ENCODE assay signal across 12 mouse cellular contexts in genomic region chr10:59358744-59359143, GRCm38 (mm10). TPM values are rescaled to one million over a fixed set of nuclear protein-coding genes. Genes with fewer than 3 reads are reported as not detected.
DNase-seq lines count a peak whose midpoint lies in the region; TF ChIP-seq lines count a peak whose summit lies in the region.
"Had no signal": no experiment of that assay in that cellular context is flagged by ENCODE, and none has a peak within 500 bp of the region (broad histone marks: within the 10 kb centered on the region; RNA-seq: fewer than 3 reads in every experiment).

No protein-coding gene starts in this region.

- H3K27ac ChIP-seq in heart, embryonic 10.5 days, result no peak overlapping the region
- no peak overlapping the region for H3K27ac ChIP-seq in olfactory bulb, adult 2 months (ENCODE audit: insufficient read depth, low read depth, low read length)
- H3K27ac ChIP-seq: neural tube, embryonic 13.5 days had no signal

- TF ChIP-seq CTCF in lung, adult 2 months (IDR thresholded peaks at IDR 0.05; ENCODE audit: insufficient read depth, low read length), result peak; percentile 32; the same call in 1 of the 2 replicates
- TF ChIP-seq CTCF in olfactory bulb, adult 2 months (IDR thresholded peaks at IDR 0.05; ENCODE audit: insufficient read depth, low read depth, low read length), result 0 out of 2 replicates have a peak, but pooled peaks have one; percentile 13

- H3K4me3 ChIP-seq in heart, embryonic 10.5 days, result no peak overlapping the region
- H3K4me3 ChIP-seq in lung, adult 2 months (replicated peaks; ENCODE audit: extremely low read depth, low read depth, low read length), result no peak overlapping the region
- no peak overlapping the region for H3K4me3 ChIP-seq in olfactory bulb, adult 2 months (ENCODE audit: insufficient read depth, low read depth, low read length)
- H3K4me3 ChIP-seq: megakaryocyte, embryonic 14.5 days; neural tube, embryonic 13.5 days had no signal

- peak; percentile 45 for DNase-seq in heart, adult 11 months
- no peak for DNase-seq in heart, embryonic 10.5 days (ENCODE audit: low spot score)
- no peak for DNase-seq in lung, adult 2 months
- DNase-seq in lung, postnatal 14 days, result no peak
- DNase-seq in Muller cell, postnatal 12 days (ENCODE audit: inconsistent ontology term), result peak; percentile 8
- DNase-seq in neural tube, embryonic 10.5 days (ENCODE audit: extremely low spot score, low spot score), result no peak
- DNase-seq in thymus, postnatal 0 days (ENCODE audit: low spot score), result no peak
- DNase-seq: right cerebral cortex, postnatal 4 days had no signal

- 88% methylated on average over 4 of the region's 4 CpGs for WGBS in heart, embryonic 10.5 days
- 80% methylated on average over 4 of the region's 4 CpGs for WGBS in lung, adult 2 months
- 90% methylated on average over 4 of the region's 4 CpGs for WGBS in olfactory bulb, adult 2 months

- no peaks in the 10 kb centered on the region for H3K9me3 ChIP-seq in heart, embryonic 10.5 days
- H3K9me3 ChIP-seq: megakaryocyte, embryonic 14.5 days; neural tube, embryonic 13.5 days had no signal

- H3K4me1 ChIP-seq in heart, embryonic 10.5 days, result no peaks in the 10 kb centered on the region
- no peaks in the 10 kb centered on the region; the same call in 1 of the 2 replicates for H3K4me1 ChIP-seq in lung, adult 2 months (ENCODE audit: control insufficient read depth, insufficient read depth, low read length)
- H3K4me1 ChIP-seq in olfactory bulb, adult 2 months (ENCODE audit: control insufficient read depth, insufficient read depth, low read length), result no peaks in the 10 kb centered on the region
- H3K4me1 ChIP-seq: neural tube, embryonic 13.5 days had no signal

- H3K36me3 ChIP-seq in heart, embryonic 10.5 days, result peaks cover 72% of the 10 kb centered on the region

- H3K27me3 ChIP-seq in heart, embryonic 10.5 days (ENCODE audit: insufficient read depth, poor library complexity, severe bottlenecking), result no peaks in the 10 kb centered on the region
- H3K27me3 ChIP-seq: megakaryocyte, embryonic 14.5 days; neural tube, embryonic 13.5 days had no signal

- no peak for TF ChIP-seq POLR2A in lung, adult 2 months (IDR thresholded peaks at IDR 0.05; ENCODE audit: borderline replicate concordance, extremely low read depth, low read depth, low read length)
- no peak for TF ChIP-seq POLR2A in olfactory bulb, adult 2 months (IDR thresholded peaks at IDR 0.05; ENCODE audit: insufficient read depth, low read depth, low read length)

RNA-seq across cellular contexts. Expression of gene P4ha1, which starts 35.6 kb away (rescaled TPM):
- polyA plus RNA-seq in heart, embryonic 10.5 days (2016; fragmentation: Nextera tagmentation; extraction: Ambion mirVana), result 55.0 and 66.4 TPM in 2 replicates
- 17.4 and 21.9 TPM in 2 replicates for polyA plus RNA-seq in lung, adult 2 months (2012; rRNA removed)
- polyA plus RNA-seq in olfactory bulb, adult 2 months (2012; ENCODE audit: insufficient read depth, insufficient read length, low replicate concordance, missing spikeins), result not detected in 2 replicates
- 16.3 and 18.2 TPM in 2 replicates for polyA plus RNA-seq in thymus, postnatal 0 days (2015; fragmentation: Nextera tagmentation; extraction: Ambion mirVana)

RNA-seq across cellular contexts. Expression of gene Gm10273, which starts 36.7 kb away (rescaled TPM):
- polyA plus RNA-seq in heart, embryonic 10.5 days (2016; fragmentation: Nextera tagmentation; extraction: Ambion mirVana), result 14.5 and 17.6 TPM in 2 replicates
- polyA plus RNA-seq in lung, adult 2 months (2012; rRNA removed), result 2.3 TPM in 2 replicates
- not detected in 2 replicates for polyA plus RNA-seq in olfactory bulb, adult 2 months (2012; ENCODE audit: insufficient read depth, insufficient read length, low replicate concordance, missing spikeins)
- polyA plus RNA-seq in thymus, postnatal 0 days (2015; fragmentation: Nextera tagmentation; extraction: Ambion mirVana), result 9.1 and 14.0 TPM in 2 replicates
- polyA plus RNA-seq: neural tube, embryonic 13.5 days had no signal

RNA-seq across cellular contexts. Expression of gene Pla2g12b, which starts 44.7 kb away (rescaled TPM):
- 1.6 and 9.4 TPM in 2 replicates for polyA plus RNA-seq in heart, embryonic 10.5 days (2016; fragmentation: Nextera tagmentation; extraction: Ambion mirVana)
- 0.41 TPM in 1 of 2 replicates, not detected in the other for polyA plus RNA-seq in lung, adult 2 months (2012; rRNA removed)
- polyA plus RNA-seq in olfactory bulb, adult 2 months (2012; ENCODE audit: insufficient read depth, insufficient read length, low replicate concordance, missing spikeins), result not detected in 2 replicates
- polyA plus RNA-seq in thymus, postnatal 0 days (2015; fragmentation: Nextera tagmentation; extraction: Ambion mirVana), result not detected in 2 replicates
- polyA plus RNA-seq: limb, embryonic 11.5 days; neural tube, embryonic 13.5 days had no signal

Comparison
In these comparisons a context has a peak if more than half of its experiments do, and no peak if none do; other contexts are left out.
1. DNase-seq: peak in heart, adult 11 months (single experiment) and Muller cell, postnatal 12 days (single experiment); none in heart, embryonic 10.5 days (single experiment), lung, adult 2 months (single experiment), lung, postnatal 14 days (single experiment), neural tube, embryonic 10.5 days (single experiment) and thymus, postnatal 0 days (single experiment).